Mouse (Mus musculus) brain, embryonic 14.5 days (tissue): ENCODE measurements around the gene Trdmt1. TPM values are rescaled to one million over a fixed set of nuclear protein-coding genes. Genes with fewer than 3 reads are reported as not detected.
"Not testable (repeated sequence)": the region's sequence is repeated elsewhere in the genome, so short reads cannot be mapped to it uniquely, and the experiment has no call there.

ENCODE experiments used
- DNase-seq: peaks from one replicate; pipeline ENCODE4 v3.0.0-alpha.2; 2011; ENCODE audit warnings: low read depth
- CTCF ChIP-seq: fragments of 200-500 bp; IDR thresholded peaks from 2 replicates; pipeline ENCODE4 v1.5.1; 2012; ENCODE audit warnings: inconsistent platforms, mild to moderate bottlenecking, moderate library complexity, borderline replicate concordance; ENCODE audit not compliant: insufficient read depth, insufficient read length; ENCODE audit errors: extremely low read depth
- POLR2A ChIP-seq: fragments of 200-500 bp; IDR thresholded peaks from 2 replicates; pipeline ENCODE4 v1.6.1; 2012; ENCODE audit warnings: mild to moderate bottlenecking, inconsistent platforms, borderline replicate concordance; ENCODE audit not compliant: poor library complexity, insufficient read depth, insufficient read length, severe bottlenecking; ENCODE audit errors: extremely low read depth
- polyA plus RNA-seq: library from polyadenylated mRNA; depleted of rRNA; stranded (reverse); fragments of >200 nt; gene quantifications from 2 replicates; pipeline ENCODE4 v1.2.3, GENCODE M21; 2012; rRNA removed

Trdmt1 gene
- 6.8 and 8.5 TPM in 2 replicates for polyA plus RNA-seq

DNA sequence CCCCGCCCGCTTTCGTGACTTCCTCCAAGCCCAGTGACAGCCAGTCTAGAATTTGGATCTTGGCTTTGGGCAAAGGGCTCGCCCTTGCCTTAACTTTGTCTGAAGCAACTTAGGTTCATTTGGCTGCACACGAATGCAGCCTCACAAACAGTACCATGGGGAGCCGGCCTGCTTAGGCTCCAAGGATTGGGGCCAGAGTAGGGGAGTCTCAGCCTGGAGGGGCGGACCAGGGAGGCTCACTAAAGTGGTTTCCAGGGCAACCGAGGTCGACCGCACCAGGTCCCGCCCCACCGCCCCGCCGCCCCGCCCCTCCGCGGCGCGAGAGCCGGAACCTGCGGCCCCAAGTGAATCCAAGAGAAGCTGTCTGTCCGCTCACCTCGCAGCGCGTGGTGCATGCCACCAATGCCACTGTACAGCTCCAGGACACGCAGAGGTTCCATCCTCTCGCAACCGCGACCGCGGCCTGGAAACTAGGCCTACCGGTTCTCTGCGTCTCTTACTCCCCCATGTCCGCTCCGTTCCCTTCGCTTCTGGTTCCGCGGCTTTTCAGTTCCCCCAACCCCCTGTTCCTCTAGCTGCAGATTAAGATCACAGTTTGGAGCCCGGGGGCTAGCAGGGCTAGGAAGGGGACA is at the start of gene Trdmt1:
Gene Trdmt1 (minus strand): TSS at position 476 of the 632 bp plus-strand sequence.
- DNase-seq, result peak; percentile 96
- TF ChIP-seq POLR2A, result peak; percentile 62; the same call in 1 of the 2 replicates
- no peak for TF ChIP-seq CTCF

DNA sequence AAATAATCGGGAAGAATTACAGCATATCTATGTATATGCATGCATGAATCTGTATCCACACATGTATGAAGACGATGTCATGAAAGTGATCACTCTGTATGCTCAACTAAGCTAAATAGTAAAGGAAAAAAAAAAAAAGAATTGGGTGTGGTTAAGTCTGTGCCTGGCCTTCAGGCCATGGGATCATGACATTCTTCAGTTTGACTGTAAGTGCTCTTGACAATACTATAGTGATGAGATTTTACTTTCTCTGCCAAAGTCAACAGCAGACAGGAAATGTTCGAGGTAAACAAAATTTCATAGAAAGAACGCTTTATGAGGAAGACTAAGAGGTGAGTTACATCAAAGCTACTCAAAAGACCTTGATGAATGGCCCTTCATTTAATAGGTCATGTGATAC is 48.9 kb upstream of the Trdmt1 start:
- TF ChIP-seq POLR2A, result no peak
- TF ChIP-seq CTCF, result no peak
- DNase-seq, result no peak

- DNase-seq, result not testable (repeated sequence)
These were observed 39.3 kb upstream of the Trdmt1 start for GRCm38 (mm10) chr2:13583746-13584145.

DNA sequence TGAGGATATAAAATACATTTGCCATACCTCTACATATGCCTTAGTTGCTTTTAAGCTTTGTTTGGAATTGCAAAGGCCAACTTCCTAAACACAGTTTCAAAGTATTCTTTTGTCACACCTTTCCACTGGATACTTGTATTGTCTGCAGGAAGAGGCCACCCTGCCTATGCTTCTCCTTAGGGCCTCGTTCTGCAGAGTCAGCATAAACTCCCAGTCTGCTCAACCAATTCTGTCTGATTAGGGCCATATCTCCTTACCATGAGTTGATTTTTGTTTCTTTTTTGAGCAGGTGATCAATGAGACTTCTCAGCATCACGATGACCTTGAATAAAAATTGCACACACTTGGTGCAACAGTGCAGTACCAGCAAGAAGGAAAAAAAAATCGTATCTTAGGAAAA is 37.7 kb upstream of the Trdmt1 start:
- TF ChIP-seq CTCF (no peak), POLR2A (no peak)
- no peak for DNase-seq

- DNase-seq, result peak; percentile 28
- peak; percentile 52; the same call in 1 of the 2 replicates for TF ChIP-seq CTCF
- TF ChIP-seq POLR2A, result no peak
These were observed 35.5 kb upstream of the Trdmt1 start for GRCm38 (mm10) chr2:13579991-13580390.

DNA sequence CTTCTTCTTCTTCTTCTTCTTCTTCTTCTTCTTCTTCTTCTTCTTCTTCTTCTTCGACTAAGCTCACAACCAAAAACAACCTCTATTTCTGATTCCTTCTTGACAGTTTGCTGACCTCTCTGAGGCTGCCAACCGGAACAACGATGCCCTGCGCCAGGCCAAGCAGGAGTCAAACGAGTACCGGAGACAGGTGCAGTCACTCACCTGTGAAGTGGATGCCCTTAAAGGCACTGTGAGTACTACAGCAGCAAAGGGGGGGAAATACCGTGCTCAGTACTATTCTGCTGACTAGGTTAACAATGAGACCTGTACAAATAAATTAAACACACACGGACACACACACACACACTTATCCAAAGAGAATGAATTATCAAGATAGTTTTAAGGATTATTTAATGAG is 34.8 kb upstream of the Trdmt1 start:
- TF ChIP-seq CTCF (no peak), POLR2A (no peak)

GRCm38 (mm10) chr2:13578473-13579152 is 34.1 kb upstream of the Trdmt1 start:
- peak; percentile 39 for DNase-seq
- TF ChIP-seq POLR2A, result no peak
- TF ChIP-seq CTCF, result no peak

More for the DNA sequence above, 34.8 kb upstream of the Trdmt1 start:
- DNase-seq, result no peak

- DNase-seq, result no peak
- TF ChIP-seq CTCF (peak; percentile 8; the same call in 1 of the 2 replicates), POLR2A (no peak)
These were observed 32.9 kb upstream of the Trdmt1 start for GRCm38 (mm10) chr2:13577399-13577798.

DNA sequence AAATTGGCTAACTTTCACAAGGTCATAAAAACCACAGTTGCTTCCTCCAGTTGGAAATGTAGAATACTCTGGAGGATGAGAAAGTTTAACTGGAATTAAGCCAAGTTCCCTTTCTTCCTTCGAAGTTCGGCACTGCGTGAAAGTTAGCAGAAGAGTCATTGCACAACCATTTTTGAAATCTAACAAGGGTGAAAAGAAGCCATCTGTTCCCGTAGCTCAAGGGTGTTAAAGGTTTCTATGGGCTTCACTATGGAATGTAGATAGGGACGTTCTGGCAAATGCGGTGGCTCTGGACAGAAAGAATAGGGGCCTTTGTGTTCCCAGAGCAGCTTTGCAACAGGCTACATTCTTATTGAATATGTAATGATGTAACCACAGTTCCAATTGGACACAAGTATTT is 31.5 kb upstream of the Trdmt1 start:
- TF ChIP-seq CTCF, result no peak
- TF ChIP-seq POLR2A, result no peak
- DNase-seq, result peak; percentile 95

GRCm38 (mm10) chr2:13575287-13575801 is 30.9 kb upstream of the Trdmt1 start:
- TF ChIP-seq POLR2A, result no peak
- peak; percentile 71 for TF ChIP-seq CTCF

DNA sequence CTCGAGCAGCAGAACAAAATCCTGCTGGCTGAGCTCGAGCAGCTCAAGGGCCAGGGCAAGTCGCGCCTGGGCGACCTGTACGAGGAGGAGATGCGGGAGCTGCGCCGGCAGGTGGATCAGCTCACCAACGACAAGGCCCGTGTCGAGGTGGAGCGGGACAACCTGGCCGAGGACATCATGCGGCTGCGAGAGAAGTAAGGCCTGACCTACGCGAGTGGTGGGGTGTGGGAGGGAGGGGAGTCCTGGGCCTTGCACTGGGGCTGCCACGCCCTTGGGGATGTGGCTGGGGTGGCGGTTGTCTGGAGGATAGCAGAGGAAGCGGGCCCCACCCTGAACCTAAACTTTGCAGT is 30.3 kb upstream of the Trdmt1 start:
- DNase-seq, result peak; percentile 56
- no peak for TF ChIP-seq CTCF
- no peak for TF ChIP-seq POLR2A

More at GRCm38 (mm10) chr2:13575287-13575801, 30.9 kb upstream of the Trdmt1 start:
- DNase-seq, result peak; percentile 93
